ENCODE assay signal across 8 mouse cellular contexts in genomic region chr3:103927511-103927910, GRCm38 (mm10). TPM values are rescaled to one million over a fixed set of nuclear protein-coding genes. Genes with fewer than 3 reads are reported as not detected.
DNase-seq lines count a peak whose midpoint lies in the region; ATAC-seq lines count a peak whose summit lies in the region.

No protein-coding gene starts in this region.

- 0 out of 2 replicates have a peak, but pooled peaks cover 5% of the 10 kb centered on the region for H3K4me1 ChIP-seq in heart, embryonic 15.5 days (replicated peaks)
- H3K4me1 ChIP-seq in midbrain, embryonic 13.5 days (replicated peaks), result peaks cover 22% of the 10 kb centered on the region

- DNase-seq in heart, adult 8-10 months (ENCODE audit: low spot score), result no peak
- peak; percentile 43 to 64 for DNase-seq in cerebellum, postnatal 25 days
- no peak for DNase-seq in urinary bladder, postnatal 14 days (ENCODE audit: low spot score)
- no peak for DNase-seq in layer of hippocampus, postnatal 10 days (ENCODE audit: low spot score in 2 of 2)

- 0 out of 2 replicates have a peak overlapping the region, but pooled peaks have one; percentile 8 for H3K4me2 ChIP-seq in heart, embryonic 15.5 days
- no peak overlapping the region for H3K4me2 ChIP-seq in midbrain, embryonic 13.5 days (replicated peaks)

- no peaks in the 10 kb centered on the region for H3K9me3 ChIP-seq in heart, embryonic 15.5 days (replicated peaks)
- no peaks in the 10 kb centered on the region for H3K9me3 ChIP-seq in midbrain, embryonic 13.5 days

- no peak overlapping the region for H3K9ac ChIP-seq in heart, embryonic 15.5 days
- H3K9ac ChIP-seq in midbrain, embryonic 13.5 days (replicated peaks), result no peak overlapping the region

- 0 out of 2 replicates have a peak overlapping the region, but pooled peaks have one; percentile 31 for H3K27ac ChIP-seq in heart, embryonic 15.5 days
- peak overlapping the region; percentile 31; the same call in 1 of the 2 replicates for H3K27ac ChIP-seq in macrophage
- H3K27ac ChIP-seq in midbrain, embryonic 13.5 days, result no peak overlapping the region

- H3K79me2 ChIP-seq in macrophage (ENCODE audit: inconsistent target), result peaks cover 100% of the 10 kb centered on the region

- ATAC-seq in heart, embryonic 15.5 days (replicated peaks; ENCODE audit: insufficient number of reproducible peaks, insufficient read depth, low FRiP score, low read depth), result no peak
- peak; percentile 92 for ATAC-seq in CD4-positive, CD25-positive, alpha-beta regulatory T cell, adult 4 months
- no peak for ATAC-seq in midbrain, embryonic 13.5 days

- WGBS in heart, embryonic 15.5 days, result 53% methylated on average over 6 of the region's 6 CpGs
- 11% methylated on average over 6 of the region's 6 CpGs for WGBS in macrophage (ENCODE audit: missing documents)
- WGBS in midbrain, embryonic 13.5 days, result 49% methylated on average over 6 of the region's 6 CpGs

- H3K36me3 ChIP-seq in heart, embryonic 15.5 days, result peaks cover 15% of the 10 kb centered on the region; the same call in 1 of the 2 replicates
- H3K36me3 ChIP-seq in macrophage (ENCODE audit: inconsistent target), result peaks cover 4% of the 10 kb centered on the region; the same call in 1 of the 2 replicates
- peaks cover 17% of the 10 kb centered on the region for H3K36me3 ChIP-seq in midbrain, embryonic 13.5 days

- H3K4me3 ChIP-seq in heart, embryonic 15.5 days, result no peak overlapping the region
- no peak overlapping the region for H3K4me3 ChIP-seq in macrophage (ENCODE audit: inconsistent target)
- H3K4me3 ChIP-seq in midbrain, embryonic 13.5 days (replicated peaks), result no peak overlapping the region

- no peaks in the 10 kb centered on the region for H3K27me3 ChIP-seq in heart, embryonic 15.5 days
- no peaks in the 10 kb centered on the region for H3K27me3 ChIP-seq in midbrain, embryonic 13.5 days

RNA-seq across cellular contexts. Expression of gene Rsbn1, which starts 13.6 kb away (rescaled TPM):
- polyA plus RNA-seq in heart, embryonic 15.5 days (2015; fragmentation: Nextera tagmentation; extraction: Ambion mirVana), result 5.7 and 5.8 TPM in 2 replicates
- 1 to 10 TPM; 5.6 to 8.1 (median 7.0) TPM for total RNA-seq in heart, adult 8-10 months (2022)
- 10 to 100 TPM; 10.5 to 11.2 TPM for polyA plus RNA-seq in CD4-positive, CD25-positive, alpha-beta regulatory T cell, adult 4 months (2017; shearing (Covaris generic))
- 10 to 100 TPM in 24 of 26 experiments, 1 to 10 TPM in 2; 8.7 to 86.0 (median 27.5) TPM for total RNA-seq in macrophage (2018; cell fraction: chromatin; rRNA removed)
- total RNA-seq in macrophage (2018; cell fraction: cytosol; rRNA removed), result 10 to 100 TPM in 23 of 26 experiments, 1 to 10 TPM in 3; 8.6 to 24.5 (median 12.6) TPM
- 10 to 100 TPM; 12.1 to 69.1 (median 29.5) TPM for total RNA-seq in macrophage (2018; cell fraction: nucleus; rRNA removed)
- 7.3 to 9.9 TPM (median 7.8 TPM) in 3 replicates for polyA plus RNA-seq in macrophage (2018)
- 23.8 and 24.6 TPM in 2 replicates for polyA plus RNA-seq in midbrain, embryonic 13.5 days (2015; fragmentation: Nextera tagmentation; extraction: Ambion mirVana)
- 10 to 100 TPM; 19.1 to 20.9 TPM for total RNA-seq in layer of hippocampus, postnatal 10 days (2021)

RNA-seq across cellular contexts. Expression of gene Phtf1, which starts 40.4 kb away (rescaled TPM):
- polyA plus RNA-seq in heart, embryonic 15.5 days (2015; fragmentation: Nextera tagmentation; extraction: Ambion mirVana), result 12.8 and 18.2 TPM in 2 replicates
- total RNA-seq in heart, adult 8-10 months (2022), result 1 to 10 TPM; 4.9 to 6.9 (median 6.4) TPM
- polyA plus RNA-seq in CD4-positive, CD25-positive, alpha-beta regulatory T cell, adult 4 months (2017; shearing (Covaris generic)), result 10 to 100 TPM in 1 of 2 experiments, 1 to 10 TPM in 1; 7.9 to 10.2 TPM
- 10 to 100 TPM; 24.4 to 98.5 (median 36.3) TPM for total RNA-seq in macrophage (2018; cell fraction: chromatin; rRNA removed)
- 10 to 100 TPM in 13 of 26 experiments, 1 to 10 TPM in 13; 5.8 to 14.8 (median 10.2) TPM for total RNA-seq in macrophage (2018; cell fraction: cytosol; rRNA removed)
- 10 to 100 TPM in 25 of 26 experiments, 1 to 10 TPM in 1; 7.7 to 78.7 (median 22.0) TPM for total RNA-seq in macrophage (2018; cell fraction: nucleus; rRNA removed)
- polyA plus RNA-seq in macrophage (2018), result 10.5 to 13.4 TPM (median 13.3 TPM) in 3 replicates
- polyA plus RNA-seq in midbrain, embryonic 13.5 days (2015; fragmentation: Nextera tagmentation; extraction: Ambion mirVana), result 29.7 and 33.2 TPM in 2 replicates
- total RNA-seq in layer of hippocampus, postnatal 10 days (2021), result 10 to 100 TPM; 36.4 to 39.6 TPM

Comparison
In these comparisons a context has a peak if more than half of its experiments do, and no peak if none do; other contexts are left out.
1. DNase-seq: peak in cerebellum, postnatal 25 days (2 of 2); none in heart, adult 8-10 months (single experiment), urinary bladder, postnatal 14 days (single experiment) and layer of hippocampus, postnatal 10 days (0 of 2).